Mouse (Mus musculus) adrenal gland, postnatal 4 days (tissue): ENCODE results near the gene Fat4. TPM values are rescaled to one million over a fixed set of nuclear protein-coding genes. Genes with fewer than 3 reads are reported as not detected.

Source experiments
- DNase-seq, 2 experiments: peaks; one replicate each; pipeline ENCODE4 v3.0.0; 2021 to 2022; ENCODE audit warnings: low spot score in 2 of 2, mixed read lengths in 2 of 2
- total RNA-seq, 2 experiments: library from RNA; stranded (reverse); gene quantifications; 2 replicates each; pipeline ENCODE4 v1.2.3; 2021

Gene Fat4
- total RNA-seq, 2 experiments from 2014 or later, result 36.1 to 39.3 TPM

GRCm38 (mm10) chr3:38957186-38957585 lies 70.4 kb downstream of the Fat4 start:
- no peak for DNase-seq

- DNase-seq, result no peak
These were observed 75.6 kb downstream of the Fat4 start for GRCm38 (mm10) chr3:38962328-38962727.

DNA sequence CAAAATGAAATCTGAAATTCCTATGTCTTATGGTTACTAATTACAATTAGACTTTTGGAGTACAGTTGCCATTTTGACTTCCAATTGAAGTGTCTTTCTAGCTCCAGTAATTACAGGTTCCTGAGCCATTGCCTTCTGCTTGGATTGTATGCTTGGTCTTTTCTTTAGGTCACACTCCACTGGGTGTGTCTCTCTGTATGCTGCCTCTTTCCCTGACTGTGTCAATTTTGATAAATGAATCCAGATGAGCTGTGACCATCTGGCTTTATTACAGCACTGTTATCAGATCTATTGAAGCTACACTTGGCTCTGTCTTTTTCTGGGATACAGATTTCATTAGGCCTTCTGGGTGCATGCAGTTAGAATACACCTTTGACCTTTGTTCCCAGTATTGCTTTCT lies 80.7 kb downstream of the Fat4 start:
- no peak for DNase-seq

DNA sequence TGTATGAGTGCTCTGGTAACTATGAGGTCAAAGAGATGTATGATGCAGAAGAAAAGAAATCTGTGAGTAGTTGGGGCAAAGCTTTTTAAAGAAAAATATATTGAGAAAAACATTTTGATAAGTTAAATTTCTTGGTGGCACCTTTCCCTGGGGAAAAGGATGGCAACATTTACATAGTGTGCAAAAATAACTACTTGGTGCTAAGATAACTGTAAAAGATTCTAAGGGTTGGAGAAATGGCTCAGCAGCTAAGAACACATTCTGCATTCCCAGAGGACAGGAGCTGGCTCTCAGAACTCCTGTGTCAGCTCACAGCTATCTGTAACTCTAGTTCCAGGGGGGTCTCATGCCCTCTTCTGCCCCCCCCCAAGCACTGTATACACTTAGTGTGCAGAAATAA lies 99.6 kb downstream of the Fat4 start:
- no peak for DNase-seq

DNA sequence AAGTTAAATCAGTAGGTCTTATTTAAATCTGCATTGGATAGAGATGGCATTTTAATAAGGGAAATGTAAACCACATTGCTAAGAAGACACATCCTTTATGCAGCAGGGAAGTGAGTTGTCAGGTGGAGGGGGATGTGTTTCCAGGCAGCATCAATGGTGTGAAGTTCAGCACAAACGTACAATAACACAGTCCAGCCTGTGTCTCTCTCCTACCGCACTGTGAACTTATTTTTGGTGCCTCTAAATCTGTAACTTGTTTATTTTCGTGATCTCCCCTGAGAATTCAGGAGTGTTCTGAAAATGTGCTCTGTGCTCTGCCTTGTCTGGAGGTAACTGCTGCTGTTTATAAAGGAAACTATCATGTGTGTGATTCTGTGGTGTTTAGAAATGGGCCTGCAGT lies 102.4 kb downstream of the Fat4 start:
- DNase-seq, result no peak

DNA sequence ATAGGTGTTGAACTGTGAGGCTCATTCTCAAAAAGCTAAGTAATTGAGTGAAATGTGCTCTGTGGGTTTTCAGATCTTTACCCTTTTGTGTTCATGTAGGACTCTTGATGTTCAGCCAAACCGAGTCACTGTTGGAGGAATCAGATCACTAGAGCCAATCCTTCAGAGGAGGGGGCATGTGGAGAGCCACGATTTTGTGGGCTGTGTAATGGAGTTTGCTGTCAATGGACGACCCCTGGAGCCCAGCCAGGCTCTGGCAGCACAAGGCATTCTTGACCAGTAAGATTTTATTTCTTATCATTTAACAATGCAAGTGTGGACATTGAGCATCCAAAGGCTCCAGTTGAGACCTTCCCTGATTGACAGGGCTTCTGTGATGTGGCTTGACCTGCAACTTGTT lies 113.3 kb downstream of the Fat4 start:
- no peak for DNase-seq

- no peak for DNase-seq
These were observed 123.8 kb downstream of the Fat4 start for GRCm38 (mm10) chr3:39010544-39010943.

DNA sequence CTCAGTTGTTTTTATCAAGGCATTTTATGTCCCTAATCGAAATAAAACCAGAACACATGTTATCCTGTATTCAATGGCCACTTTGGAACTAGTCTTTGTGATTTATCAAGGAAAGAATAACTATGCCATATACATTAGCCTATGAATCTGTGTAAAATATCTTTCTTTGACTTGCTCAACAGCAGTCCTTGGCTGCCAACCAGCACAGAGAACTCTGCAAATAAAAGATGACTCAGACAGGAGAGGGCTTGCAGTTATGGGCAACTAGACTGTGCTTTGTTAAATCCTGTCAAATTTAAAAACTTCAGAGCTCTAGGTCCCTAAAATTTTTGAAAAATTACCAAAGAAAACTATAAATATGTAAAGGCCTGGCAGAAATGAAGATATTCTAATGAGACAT lies 130.9 kb downstream of the Fat4 start:
- no peak for DNase-seq

DNA sequence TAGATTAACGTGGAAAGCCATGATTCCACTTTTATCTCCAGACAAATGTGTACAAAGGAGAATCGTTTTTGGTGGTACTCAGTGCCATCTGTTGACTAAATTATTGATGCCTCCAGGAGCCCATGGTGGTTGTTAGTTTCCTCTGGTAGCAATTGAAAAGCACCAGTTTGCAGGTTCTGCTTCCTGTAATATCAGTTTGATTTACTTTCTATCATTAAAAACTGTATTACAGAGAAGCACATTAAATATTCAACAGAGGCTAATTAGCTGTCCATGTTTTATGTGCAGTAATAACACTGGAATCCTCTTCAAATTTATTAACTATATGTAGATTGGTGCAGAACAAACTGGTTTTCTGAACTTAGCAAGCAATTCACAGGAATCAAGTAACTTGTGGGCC lies 149.4 kb downstream of the Fat4 start:
- DNase-seq, result no peak

GRCm38 (mm10) chr3:39046425-39046824 lies 159.7 kb downstream of the Fat4 start:
- DNase-seq, result no peak

DNA sequence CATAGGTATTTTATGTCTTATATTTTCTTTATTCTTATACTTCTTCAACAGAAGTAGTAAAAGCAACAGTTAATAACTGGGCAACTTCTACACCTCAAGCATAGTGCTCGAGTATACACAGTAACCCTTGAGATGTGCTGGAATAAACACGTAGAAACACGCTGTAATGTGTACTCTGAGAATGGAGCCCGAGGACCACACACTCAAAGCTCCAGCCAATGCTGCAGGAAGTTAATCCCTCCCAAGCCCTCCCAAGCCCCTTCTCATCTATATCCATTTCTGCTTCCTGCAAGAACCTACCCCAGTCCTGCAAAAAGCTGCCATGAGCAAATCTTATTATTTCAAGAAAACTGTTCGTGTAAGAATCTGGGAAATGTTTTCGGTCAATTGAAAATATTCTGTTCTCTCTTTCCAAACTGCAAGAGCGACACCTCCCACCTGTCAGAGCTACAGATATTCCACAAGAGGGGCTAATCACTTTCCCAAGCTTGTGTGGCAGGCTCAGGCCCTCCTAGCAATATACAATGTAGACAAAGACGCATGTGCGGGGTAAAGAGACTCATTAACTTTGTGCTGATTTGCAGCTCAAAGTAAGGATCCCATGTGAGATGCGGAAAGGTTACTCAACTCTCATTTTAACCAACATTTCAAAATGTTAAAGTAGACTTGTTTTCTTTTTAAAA lies 161.0 kb downstream of the Fat4 start:
- DNase-seq, result no peak

DNA sequence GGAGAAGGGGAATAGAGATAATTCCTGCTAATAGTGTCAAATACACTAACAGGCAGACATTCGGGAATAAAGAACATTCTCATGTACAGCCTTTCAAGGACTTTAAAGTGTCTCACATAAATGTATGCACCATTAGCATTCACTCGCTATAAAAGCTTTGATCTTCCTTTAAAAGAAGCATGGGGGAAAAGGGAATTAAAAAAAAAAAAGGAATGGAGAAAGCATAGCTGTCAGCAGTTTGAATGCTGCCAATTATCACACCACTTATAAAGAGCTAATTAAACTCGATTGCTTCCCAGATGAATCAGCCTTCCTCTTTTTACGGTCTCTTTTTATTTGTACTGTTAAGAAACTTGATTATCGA lies 161.5 kb downstream of the Fat4 start:
- DNase-seq, result no peak

DNA sequence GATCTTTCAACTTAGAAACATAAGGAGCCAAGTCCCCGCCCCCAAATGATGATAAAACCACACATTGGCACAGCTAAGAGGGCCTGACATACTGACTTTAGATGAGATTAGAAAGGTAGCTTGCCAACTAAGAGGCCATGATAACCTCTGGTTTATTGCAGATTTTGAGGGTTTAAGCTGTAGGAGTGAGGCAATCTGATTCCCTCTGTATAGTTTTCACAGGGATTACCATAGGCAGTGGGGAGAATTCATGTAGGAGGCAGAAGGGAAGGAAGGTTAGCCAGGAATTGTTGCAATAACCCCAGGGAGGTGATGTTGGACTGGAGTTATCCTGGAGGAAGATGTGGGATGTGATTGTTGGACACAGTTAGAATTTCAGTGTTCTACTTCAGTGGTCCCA lies 163.4 kb downstream of the Fat4 start:
- no peak for DNase-seq

DNA sequence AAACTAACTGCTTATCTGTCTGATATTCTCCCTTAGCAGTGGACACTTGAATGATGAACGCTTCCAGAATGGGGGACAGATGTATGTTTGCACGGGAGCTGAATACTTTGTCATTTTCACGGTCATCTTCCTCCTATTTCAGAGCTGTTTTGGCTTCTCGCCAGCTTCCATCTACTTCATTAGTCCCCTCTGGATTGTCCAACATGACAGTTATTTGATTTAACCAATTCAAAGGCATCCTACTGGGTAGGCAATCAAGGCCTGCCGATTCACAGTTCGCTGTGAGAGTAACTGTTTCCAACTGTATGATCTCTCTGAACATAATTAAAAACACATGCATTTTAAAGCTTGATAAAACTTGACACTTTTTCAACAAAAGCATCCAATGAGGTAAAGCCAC lies 166.3 kb downstream of the Fat4 start:
- DNase-seq, result no peak
